Mouse (Mus musculus) heart, embryonic 13.5 days (tissue): ENCODE measurements around the gene Olfr730. TPM values are rescaled to one million over a fixed set of nuclear protein-coding genes. Genes with fewer than 3 reads are reported as not detected.

Experiments used
- ATAC-seq: fragments of 200-750 bp; cut with Nextera tagmentation; 2 replicates; pipeline ENCODE4 v1.8.0; 2017; ENCODE audit warnings: moderate TSS enrichment; ENCODE audit not compliant: insufficient number of reproducible peaks, low FRiP score, low TSS enrichment; ENCODE audit errors: extremely low read depth
- H3K27ac ChIP-seq: fragments of 300-500 bp; sonication (generic); replicated peaks from 2 replicates; pipeline ENCODE4 v1.5.1; 2015; ENCODE audit warnings: moderate library complexity, mild to moderate bottlenecking, inconsistent platforms
- H3K27me3 ChIP-seq: fragments of 300-500 bp; sonication (generic); replicated peaks from 2 replicates; pipeline ENCODE4 v1.6.1; 2015; ENCODE audit warnings: mild to moderate bottlenecking, inconsistent platforms
- H3K36me3 ChIP-seq: fragments of 300-500 bp; sonication (generic); 2 replicates; pipeline ENCODE4 v1.6.1; 2015; ENCODE audit warnings: mild to moderate bottlenecking, inconsistent platforms
- H3K4me1 ChIP-seq: fragments of 300-500 bp; sonication (generic); 2 replicates; pipeline ENCODE4 v1.6.1; 2015; ENCODE audit warnings: inconsistent platforms
- H3K4me2 ChIP-seq: fragments of 300-500 bp; sonication (generic); 2 replicates; pipeline ENCODE4 v1.6.1; 2015; ENCODE audit warnings: inconsistent platforms, mild to moderate bottlenecking, moderate library complexity
- H3K4me3 ChIP-seq: fragments of 300-500 bp; sonication (generic); 2 replicates; pipeline ENCODE4 v1.5.1; 2015; ENCODE audit warnings: moderate library complexity, mild to moderate bottlenecking, inconsistent platforms
- H3K9ac ChIP-seq: fragments of 300-500 bp; sonication (generic); 2 replicates; pipeline ENCODE4 v1.6.1; 2015; ENCODE audit warnings: inconsistent platforms, mild to moderate bottlenecking, moderate library complexity
- H3K9me3 ChIP-seq: fragments of 300-500 bp; sonication (generic); 2 replicates; pipeline ENCODE4 v1.6.1; 2016; ENCODE audit warnings: inconsistent platforms
- WGBS: fragments of 180-500 bp; shearing (Covaris S2); methylation state at CpG from one replicate; pipeline ENCODE4 v1.1.7; 2015; ENCODE audit warnings: mixed read lengths; 5-methylcytosine and 5-hydroxymethylcytosine counted together
- polyA plus RNA-seq: library from polyadenylated mRNA; unstranded; fragments of >200 nt; fragmentation: Nextera tagmentation; extraction: Ambion mirVana; gene quantifications from 2 replicates; pipeline ENCODE4 v1.2.1, GENCODE M21; 2015

Olfr730 gene
- not detected in 2 replicates for polyA plus RNA-seq

GRCm38 (mm10) chr14:50188098-50188497 lies at the start of gene Olfr730:
Gene Olfr730, minus strand, starts transcription at chr14:50188198.
- WGBS: 38% methylated on average over 1 of the region's 1 CpGs
- no peak within 1 kb of the TSS for H3K9ac ChIP-seq
- no peak for ATAC-seq
- no peaks in the 10 kb centered on the region for H3K27me3 ChIP-seq
- no peaks in the 10 kb centered on the region for H3K36me3 ChIP-seq
- no peak within 1 kb of the TSS for H3K4me3 ChIP-seq
- no peaks in the 10 kb centered on the region for H3K4me1 ChIP-seq
- no peak within 1 kb of the TSS for H3K4me2 ChIP-seq
- H3K27ac ChIP-seq: no peak within 1 kb of the TSS
- H3K9me3 ChIP-seq: no peaks in the 10 kb centered on the region

GRCm38 (mm10) chr14:50152810-50153209 lies 35.2 kb downstream of the Olfr730 start, which contains the start of gene Olfr729:
Gene Olfr729, minus strand, starts transcription at chr14:50152910.
- Histone ChIP-seq H3K27me3 (no peaks in the 10 kb centered on the region), H3K4me1 (no peaks in the 10 kb centered on the region), H3K4me2 (no peak within 1 kb of the TSS), H3K9me3 (peaks cover 5% of the 10 kb centered on the region; the same call in 1 of the 2 replicates), H3K4me3 (no peak within 1 kb of the TSS), H3K9ac (no peak within 1 kb of the TSS), H3K27ac (no peak within 1 kb of the TSS), H3K36me3 (no peaks in the 10 kb centered on the region)
- ATAC-seq: no peak

- WGBS: 84% methylated on average over 5 of the region's 5 CpGs
Measured at GRCm38 (mm10) chr14:50142580-50142979, 45.4 kb downstream of the Olfr730 start, which contains the start of gene Olfr728. Gene Olfr728, minus strand, starts transcription at chr14:50142680.

More at GRCm38 (mm10) chr14:50142580-50142979, 45.4 kb downstream of the Olfr730 start, which contains the start of gene Olfr728:
- Histone ChIP-seq H3K9ac (no peak within 1 kb of the TSS), H3K4me1 (no peaks in the 10 kb centered on the region), H3K36me3 (no peaks in the 10 kb centered on the region), H3K4me3 (no peak within 1 kb of the TSS), H3K9me3 (no peaks in the 10 kb centered on the region), H3K4me2 (no peak within 1 kb of the TSS), H3K27ac (no peak within 1 kb of the TSS), H3K27me3 (no peaks in the 10 kb centered on the region)
- no peak for ATAC-seq

Other genes starting within 250 kb of the Olfr730 start
- gene Olfr724, start 224.9 kb downstream of the Olfr730 start, polyA plus RNA-seq: not detected in 2 replicates
- gene Olfr725, start 147.8 kb downstream of the Olfr730 start, polyA plus RNA-seq: not detected in 2 replicates
- not detected in 2 replicates for gene Olfr726, start 97.2 kb downstream of the Olfr730 start, polyA plus RNA-seq
- gene Olfr727, start 65.0 kb downstream of the Olfr730 start, polyA plus RNA-seq: not detected in 2 replicates
- not detected in 2 replicates for gene Olfr728, start 45.5 kb downstream of the Olfr730 start, polyA plus RNA-seq
- gene Olfr729, start 35.3 kb downstream of the Olfr730 start, polyA plus RNA-seq: not detected in 2 replicates
- not detected in 2 replicates for gene Olfr731, start 53.7 kb upstream of the Olfr730 start, polyA plus RNA-seq
- gene Olfr732, start 96.0 kb upstream of the Olfr730 start, polyA plus RNA-seq: not detected in 2 replicates
- gene Olfr733, start 113.3 kb upstream of the Olfr730 start, polyA plus RNA-seq: not detected in 2 replicates
- gene Olfr734, start 138.6 kb upstream of the Olfr730 start, polyA plus RNA-seq: not detected in 2 replicates
- not detected in 2 replicates for gene Olfr735, start 160.7 kb upstream of the Olfr730 start, polyA plus RNA-seq
- not detected in 2 replicates for gene Tlr11, start 169.7 kb upstream of the Olfr730 start, polyA plus RNA-seq
- gene Olfr736, start 193.0 kb upstream of the Olfr730 start, polyA plus RNA-seq: not detected in 2 replicates
- not detected in 2 replicates for gene Olfr738, start 219.4 kb upstream of the Olfr730 start, polyA plus RNA-seq
- gene Olfr739, start 230.4 kb upstream of the Olfr730 start, polyA plus RNA-seq: not detected in 2 replicates